Mouse (Mus musculus): ENCODE measurements around the gene Dusp10. TPM values are rescaled to one million over a fixed set of nuclear protein-coding genes. Genes with fewer than 3 reads are reported as not detected.

The Dusp10 gene
- polyA plus RNA-seq, 1 experiment from 2014 or later: 7.5 TPM

DNA sequence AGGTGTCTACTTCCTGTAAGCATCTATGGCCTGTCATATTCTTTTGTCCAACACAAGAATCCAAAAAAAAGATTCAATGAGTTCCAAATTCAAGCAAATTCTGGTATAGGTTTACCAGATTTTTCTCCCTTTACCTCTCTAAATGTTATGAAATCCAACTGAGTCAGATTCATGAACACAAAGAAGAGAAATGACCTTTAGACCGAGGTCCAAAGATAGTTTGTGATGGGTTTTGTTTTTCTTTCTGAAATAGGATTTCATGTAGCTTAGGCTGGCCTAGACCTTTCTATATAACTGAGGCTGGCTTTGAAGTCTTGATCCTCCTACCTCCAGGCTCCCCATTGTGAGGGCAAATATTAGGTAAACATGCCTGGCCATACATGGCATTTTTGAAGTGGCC, 48.8 kb downstream of the Dusp10 start:
- Histone ChIP-seq H3K27me3 (no peaks in the 10 kb centered on the region), H3K4me2 (replicated peaks) (no peak overlapping the region), H3K27ac (no peak overlapping the region), H3K36me3 (no peaks in the 10 kb centered on the region), H3K4me1 (peaks cover 14% of the 10 kb centered on the region; the same call in 1 of the 2 replicates), H3K9me3 (replicated peaks) (no peaks in the 10 kb centered on the region), H3K9ac (no peak overlapping the region), H3K4me3 (no peak overlapping the region)
- ATAC-seq (ENCODE audit: low FRiP score): no peak
- 78% methylated on average over 1 of the region's 1 CpGs for WGBS

DNA sequence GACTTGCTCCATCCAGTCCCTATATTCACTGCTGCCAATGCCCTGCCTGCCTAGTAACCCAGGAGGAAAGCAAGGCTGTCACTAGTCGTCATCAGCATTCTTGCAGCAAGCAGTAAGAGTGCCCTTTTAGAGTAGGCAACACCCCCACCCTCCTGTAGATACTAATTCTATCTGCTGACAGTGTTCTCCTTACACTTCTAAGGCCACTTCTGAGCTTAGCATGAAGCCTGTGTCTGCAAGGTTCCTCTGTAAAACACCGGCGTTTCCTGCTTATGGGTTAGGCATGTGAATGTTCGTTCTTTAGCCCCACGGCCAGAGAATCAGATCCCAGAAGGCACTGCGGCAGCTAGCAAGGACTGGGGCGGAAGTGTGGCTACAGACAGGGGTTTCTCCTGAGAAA, 51.2 kb downstream of the Dusp10 start:
- Histone ChIP-seq H3K9me3 (replicated peaks) (no peaks in the 10 kb centered on the region), H3K36me3 (peaks cover 6% of the 10 kb centered on the region; the same call in 1 of the 2 replicates), H3K27ac (no peak overlapping the region), H3K4me3 (no peak overlapping the region), H3K9ac (no peak overlapping the region), H3K27me3 (no peaks in the 10 kb centered on the region), H3K4me2 (replicated peaks) (no peak overlapping the region), H3K4me1 (peaks cover 17% of the 10 kb centered on the region; the same call in 1 of the 2 replicates)
- ATAC-seq (ENCODE audit: low FRiP score): no peak
- WGBS: 82% methylated on average over 7 of the region's 7 CpGs

DNA sequence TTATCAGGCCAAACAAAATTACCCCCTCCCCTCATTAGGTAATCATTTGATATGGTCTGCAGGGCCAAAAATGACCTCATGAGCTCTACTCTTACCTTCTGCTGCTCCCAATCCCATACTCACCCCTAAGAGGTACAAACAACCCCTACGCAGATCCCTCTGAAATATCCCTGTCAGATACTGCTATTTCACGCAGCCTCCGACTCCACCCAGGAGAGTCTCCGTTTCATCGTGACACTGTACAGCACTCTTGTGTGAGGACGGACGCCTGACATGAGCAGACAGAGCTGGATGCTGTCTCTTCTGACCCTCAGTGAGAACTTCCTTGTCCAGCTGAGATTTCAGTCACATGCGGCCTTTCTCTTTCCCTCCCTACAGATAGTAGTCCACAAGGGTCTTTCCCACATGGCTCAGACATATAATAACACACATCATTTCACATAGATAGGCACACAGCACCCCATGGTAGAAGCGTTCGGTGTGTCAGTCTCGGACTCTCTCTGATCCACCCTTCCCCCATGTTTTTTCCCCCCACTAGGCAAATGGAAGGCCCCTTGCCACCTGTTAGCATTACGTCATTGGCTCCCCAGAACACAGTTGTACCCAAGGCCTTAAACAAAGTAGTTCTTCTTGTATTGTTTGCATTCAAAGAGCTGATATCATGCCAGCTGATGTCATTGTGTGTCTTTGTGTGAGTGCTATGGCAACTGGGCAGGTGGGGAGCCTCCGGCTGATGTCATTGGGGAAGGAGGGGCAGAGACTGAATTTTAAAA, 52.7 kb downstream of the Dusp10 start:
- peaks cover 16% of the 10 kb centered on the region for H3K36me3 ChIP-seq
- WGBS: 61% methylated on average over 13 of the region's 13 CpGs
- H3K4me1 ChIP-seq: peaks cover 17% of the 10 kb centered on the region; the same call in 1 of the 2 replicates
- H3K4me3 ChIP-seq: no peak overlapping the region
- no peaks in the 10 kb centered on the region for H3K27me3 ChIP-seq
- ATAC-seq (ENCODE audit: low FRiP score): peak; percentile 89
- H3K4me2 ChIP-seq (replicated peaks): 0 out of 2 replicates have a peak overlapping the region, but pooled peaks have one; percentile 15
- H3K9me3 ChIP-seq (replicated peaks): no peaks in the 10 kb centered on the region
- no peak overlapping the region for H3K9ac ChIP-seq
- H3K27ac ChIP-seq: peak overlapping the region; percentile 71; the same call in 1 of the 2 replicates

DNA sequence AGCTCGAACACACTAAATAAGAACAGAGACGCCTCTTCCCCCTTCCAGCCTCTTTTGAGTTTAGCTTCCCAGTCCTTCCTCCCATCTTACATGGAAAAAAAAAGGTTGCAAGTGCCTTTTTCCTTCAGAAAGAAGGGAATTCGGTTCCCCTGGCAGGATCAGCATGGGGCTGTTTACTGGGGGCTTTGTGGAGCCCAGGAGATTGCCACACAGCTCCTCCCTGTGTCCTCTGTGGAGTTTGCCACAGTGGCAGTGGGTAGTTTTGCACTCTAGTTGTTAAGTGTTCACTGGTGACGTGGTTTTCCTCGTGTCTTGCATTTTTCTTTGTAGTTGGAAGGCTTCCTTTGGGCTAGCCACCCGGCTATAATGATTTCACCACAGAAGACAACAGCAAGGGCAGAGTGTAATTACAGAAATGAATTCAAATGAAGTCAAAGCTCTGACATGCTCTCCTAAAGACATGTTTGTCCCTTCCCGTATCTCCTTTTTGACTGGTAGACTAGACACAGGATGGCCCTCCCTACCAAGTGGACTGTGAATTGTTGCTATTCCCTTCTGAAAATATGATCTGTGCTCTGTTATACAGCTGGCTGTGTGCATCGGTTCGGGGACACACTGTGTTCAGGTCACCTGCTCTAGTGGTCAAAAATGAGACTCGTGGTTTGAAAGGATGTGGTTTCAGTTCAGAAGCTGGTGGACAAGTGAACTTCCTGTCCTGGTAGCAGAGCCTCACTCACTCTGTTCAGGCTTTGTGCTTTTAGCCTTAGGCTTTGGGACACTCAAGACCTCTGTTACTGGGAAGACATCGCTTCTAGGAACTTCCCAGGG, 53.6 kb downstream of the Dusp10 start:
- WGBS: 50% methylated on average over 11 of the region's 11 CpGs

DNA sequence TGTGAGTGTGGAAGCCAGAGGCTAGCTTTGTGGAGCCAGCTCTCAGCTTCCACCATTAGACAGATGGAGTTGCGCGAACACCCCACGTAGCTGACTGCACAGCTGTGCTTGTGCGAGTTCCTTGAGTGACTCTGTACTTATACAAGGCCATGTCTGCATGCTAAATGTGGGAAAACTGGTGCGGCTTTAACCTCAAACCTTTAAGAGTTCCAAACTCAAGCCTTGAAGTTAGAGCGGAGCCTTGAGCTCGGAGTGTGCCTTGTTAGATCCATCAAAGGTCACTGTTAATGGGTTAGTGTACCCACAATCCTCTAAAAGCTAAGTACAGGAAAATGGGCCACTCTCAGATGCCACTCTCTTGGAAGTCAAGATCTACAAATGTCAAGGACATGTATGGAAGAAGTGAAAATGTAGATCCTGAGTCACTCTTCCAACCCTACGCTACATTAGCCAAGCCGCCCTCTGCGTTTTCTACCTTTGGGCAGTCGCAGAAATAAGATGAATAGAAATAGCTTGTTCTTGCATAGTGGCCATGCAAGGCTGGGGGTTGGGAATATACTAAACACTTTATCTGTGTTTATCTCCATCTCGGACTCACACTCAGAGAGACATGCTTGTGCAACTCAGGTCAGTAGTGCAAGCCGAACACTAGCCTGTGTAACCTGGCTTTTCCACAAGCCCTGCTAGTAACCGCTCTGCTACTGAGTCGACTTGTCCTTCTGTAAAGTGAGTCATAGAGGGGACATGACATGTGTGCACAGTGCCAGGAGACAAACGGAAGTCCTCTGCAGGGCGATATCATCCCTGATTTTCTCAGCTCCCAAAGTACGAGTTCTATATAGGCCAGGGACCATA, 54.8 kb downstream of the Dusp10 start:
- Histone ChIP-seq H3K27ac (no peak overlapping the region), H3K27me3 (no peaks in the 10 kb centered on the region), H3K4me1 (peaks cover 17% of the 10 kb centered on the region; the same call in 1 of the 2 replicates), H3K9me3 (replicated peaks) (no peaks in the 10 kb centered on the region), H3K9ac (no peak overlapping the region), H3K36me3 (peaks cover 27% of the 10 kb centered on the region), H3K4me2 (replicated peaks) (no peak overlapping the region), H3K4me3 (no peak overlapping the region)
- WGBS: 95% methylated on average over 18 of the region's 18 CpGs
- no peak for ATAC-seq (ENCODE audit: low FRiP score)

More for the DNA sequence above, 53.6 kb downstream of the Dusp10 start:
- H3K4me3 ChIP-seq: no peak overlapping the region
- peak; percentile 69; the same call in 1 of the 2 replicates for ATAC-seq (ENCODE audit: low FRiP score)
- no peaks in the 10 kb centered on the region for H3K27me3 ChIP-seq
- no peak overlapping the region; the same call in 1 of the 2 replicates for H3K4me2 ChIP-seq (replicated peaks)
- no peak overlapping the region for H3K9ac ChIP-seq
- H3K4me1 ChIP-seq: peaks cover 17% of the 10 kb centered on the region; the same call in 1 of the 2 replicates
- H3K27ac ChIP-seq: peak overlapping the region; percentile 71
- no peaks in the 10 kb centered on the region for H3K9me3 ChIP-seq (replicated peaks)
- H3K36me3 ChIP-seq: peaks cover 24% of the 10 kb centered on the region

DNA sequence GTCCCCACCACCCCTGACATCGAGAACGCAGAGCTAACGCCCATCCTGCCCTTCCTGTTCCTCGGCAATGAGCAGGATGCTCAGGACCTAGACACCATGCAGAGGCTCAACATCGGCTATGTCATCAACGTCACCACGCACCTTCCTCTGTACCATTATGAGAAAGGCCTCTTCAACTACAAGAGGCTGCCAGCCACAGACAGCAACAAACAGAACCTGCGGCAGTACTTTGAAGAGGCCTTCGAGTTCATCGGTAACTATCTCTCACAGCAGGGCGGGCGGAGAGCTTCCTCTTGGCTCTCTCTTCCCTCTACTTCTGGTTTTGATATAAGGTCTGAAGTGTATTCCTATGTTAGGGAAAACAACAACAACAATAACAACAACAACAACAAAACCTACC, 55.9 kb downstream of the Dusp10 start:
- WGBS: 95% methylated on average over 12 of the region's 12 CpGs
- ATAC-seq (ENCODE audit: low FRiP score): no peak

DNA sequence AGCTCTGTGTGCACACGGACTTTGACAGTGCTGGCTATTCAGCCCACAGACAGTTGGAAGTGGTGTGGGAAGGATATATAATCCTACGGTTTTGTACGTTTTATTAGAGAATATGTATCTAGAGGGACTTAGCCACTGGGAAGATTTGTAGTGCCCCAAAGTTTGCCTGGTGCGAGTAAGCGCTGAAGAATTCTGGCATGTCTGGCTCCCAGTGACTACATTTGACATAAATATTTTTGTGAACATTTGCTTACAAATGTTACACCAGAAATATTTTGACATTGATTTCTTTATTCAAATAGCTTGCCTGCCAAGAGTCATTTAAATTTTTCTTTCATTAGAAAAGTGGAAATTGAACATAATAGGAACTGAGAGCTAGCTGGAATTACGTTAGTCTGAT, 63.0 kb downstream of the Dusp10 start:
- Histone ChIP-seq H3K9ac (no peak overlapping the region), H3K27me3 (no peaks in the 10 kb centered on the region), H3K36me3 (peaks cover 26% of the 10 kb centered on the region; the same call in 1 of the 2 replicates), H3K27ac (no peak overlapping the region), H3K4me1 (no peaks in the 10 kb centered on the region), H3K4me3 (no peak overlapping the region), H3K4me2 (replicated peaks) (no peak overlapping the region), H3K9me3 (replicated peaks) (no peaks in the 10 kb centered on the region)
- WGBS: 92% methylated on average over 6 of the region's 6 CpGs
- ATAC-seq (ENCODE audit: low FRiP score): no peak

More for the DNA sequence above, 55.9 kb downstream of the Dusp10 start:
- H3K9ac ChIP-seq: no peak overlapping the region
- peaks cover 17% of the 10 kb centered on the region; the same call in 1 of the 2 replicates for H3K4me1 ChIP-seq
- H3K36me3 ChIP-seq: peaks cover 37% of the 10 kb centered on the region
- H3K27me3 ChIP-seq: no peaks in the 10 kb centered on the region
- H3K27ac ChIP-seq: no peak overlapping the region
- H3K4me3 ChIP-seq: no peak overlapping the region
- no peak overlapping the region for H3K4me2 ChIP-seq (replicated peaks)
- no peaks in the 10 kb centered on the region for H3K9me3 ChIP-seq (replicated peaks)

DNA sequence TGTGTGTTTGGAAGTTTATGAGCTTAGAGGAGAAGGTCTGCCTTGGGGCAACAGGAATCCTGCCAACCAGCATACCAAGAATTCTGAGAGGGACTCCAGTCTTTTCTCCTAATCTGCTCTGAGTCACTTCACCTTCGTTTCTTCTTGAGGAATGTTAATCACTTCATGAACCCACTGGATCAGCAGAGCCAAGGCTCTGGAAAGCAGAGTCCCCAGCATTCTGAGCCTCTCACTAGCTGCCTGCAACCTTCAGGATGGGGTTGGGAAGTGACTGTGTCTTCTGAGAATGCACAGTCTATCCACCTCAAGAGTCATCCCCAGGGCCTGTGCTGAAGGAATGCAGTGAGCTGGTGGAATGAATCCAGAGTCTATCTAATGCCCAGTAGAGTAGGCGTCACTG, 63.7 kb downstream of the Dusp10 start:
- Histone ChIP-seq H3K27ac (no peak overlapping the region), H3K9ac (no peak overlapping the region), H3K36me3 (peaks cover 20% of the 10 kb centered on the region; the same call in 1 of the 2 replicates), H3K4me3 (no peak overlapping the region), H3K4me2 (replicated peaks) (no peak overlapping the region), H3K9me3 (replicated peaks) (no peaks in the 10 kb centered on the region), H3K4me1 (no peaks in the 10 kb centered on the region), H3K27me3 (no peaks in the 10 kb centered on the region)
- 80% methylated on average over 2 of the region's 2 CpGs for WGBS
- ATAC-seq (ENCODE audit: low FRiP score): no peak

DNA sequence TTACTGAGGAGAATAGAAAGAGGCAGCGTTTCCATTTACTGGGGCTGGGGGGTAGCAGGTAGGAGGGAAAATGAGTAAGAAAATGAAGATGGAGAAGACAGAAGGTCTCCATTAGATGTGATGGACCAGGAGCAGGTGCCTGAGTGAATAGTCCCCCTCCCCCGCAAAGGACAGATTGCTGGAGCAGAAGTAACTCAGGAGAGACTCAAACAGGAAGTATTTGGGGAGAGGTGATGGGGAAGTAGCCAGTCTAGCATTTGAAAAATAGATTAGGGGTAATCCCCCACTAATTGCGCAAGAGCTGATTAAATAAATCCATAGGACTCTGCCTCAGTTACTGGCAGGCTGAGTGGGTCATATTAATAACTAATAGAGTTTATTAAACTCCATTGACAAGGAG, 66.2 kb downstream of the Dusp10 start:
- no peak for ATAC-seq (ENCODE audit: low FRiP score)
- Histone ChIP-seq H3K9ac (no peak overlapping the region), H3K36me3 (0 out of 2 replicates have a peak, but pooled peaks cover 4% of the 10 kb centered on the region), H3K27me3 (no peaks in the 10 kb centered on the region), H3K4me1 (no peaks in the 10 kb centered on the region), H3K4me3 (no peak overlapping the region), H3K4me2 (replicated peaks) (no peak overlapping the region), H3K27ac (no peak overlapping the region), H3K9me3 (replicated peaks) (no peaks in the 10 kb centered on the region)
- 89% methylated on average over 3 of the region's 3 CpGs for WGBS

DNA sequence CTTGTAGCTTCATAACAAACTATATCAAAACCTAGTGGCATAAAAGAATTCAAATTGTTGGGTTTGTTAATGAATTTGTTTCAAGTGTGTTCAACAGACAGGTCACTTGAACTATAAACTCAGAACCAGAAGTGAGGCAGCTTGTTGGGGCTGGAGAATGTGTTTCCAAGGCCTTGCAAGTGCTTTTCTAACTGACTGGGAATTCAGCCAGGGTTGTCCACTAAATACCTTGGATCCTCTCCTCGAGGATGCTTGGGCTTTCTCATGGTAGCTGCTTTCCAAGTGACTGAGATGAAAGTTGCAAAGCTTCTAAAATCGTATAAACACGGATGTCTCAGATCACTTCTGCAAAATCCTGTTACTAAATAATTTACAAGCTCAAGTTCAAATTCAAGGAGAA, 69.6 kb downstream of the Dusp10 start:
- WGBS: 89% methylated on average over 3 of the region's 3 CpGs
- H3K27ac ChIP-seq: no peak overlapping the region
- no peak for ATAC-seq (ENCODE audit: low FRiP score)
- no peak overlapping the region for H3K4me3 ChIP-seq
- H3K9me3 ChIP-seq (replicated peaks): no peaks in the 10 kb centered on the region
- no peaks in the 10 kb centered on the region for H3K36me3 ChIP-seq
- H3K4me1 ChIP-seq: no peaks in the 10 kb centered on the region
- no peaks in the 10 kb centered on the region for H3K27me3 ChIP-seq
- no peak overlapping the region for H3K4me2 ChIP-seq (replicated peaks)
- no peak overlapping the region for H3K9ac ChIP-seq

DNA sequence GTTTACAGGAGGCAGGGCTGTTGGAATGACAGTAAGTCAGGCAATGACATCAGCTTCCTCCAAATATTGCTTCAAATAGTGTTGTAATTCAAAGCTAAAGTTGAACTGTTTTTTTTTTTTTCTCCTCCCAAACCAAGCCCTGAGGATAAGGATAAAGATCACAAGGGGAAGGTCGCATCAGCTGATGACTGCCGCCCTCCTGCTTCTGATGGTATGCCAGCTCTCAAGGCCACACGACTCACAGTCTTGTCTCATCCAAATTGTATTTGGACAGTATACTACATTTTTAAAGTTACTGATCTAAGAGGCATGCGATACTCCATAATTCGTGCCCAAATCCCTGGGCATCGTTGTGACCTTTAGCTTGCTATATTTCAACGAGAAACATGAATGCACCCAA, 70.1 kb downstream of the Dusp10 start:
- Histone ChIP-seq H3K36me3 (no peaks in the 10 kb centered on the region), H3K4me1 (no peaks in the 10 kb centered on the region), H3K27me3 (no peaks in the 10 kb centered on the region), H3K27ac (no peak overlapping the region), H3K4me2 (replicated peaks) (no peak overlapping the region), H3K9me3 (replicated peaks) (no peaks in the 10 kb centered on the region), H3K4me3 (no peak overlapping the region), H3K9ac (no peak overlapping the region)
- 89% methylated on average over 7 of the region's 7 CpGs for WGBS
- no peak for ATAC-seq (ENCODE audit: low FRiP score)

Data from hindbrain, embryonic 12.5 days (tissue).